Mouse (Mus musculus) T-helper 2 cell (primary cell): Measurements from ENCODE around the gene Tmem125.
"Not testable (repeated sequence)": the region's sequence is repeated elsewhere in the genome, so short reads cannot be mapped to it uniquely, and the experiment has no call there.

Source experiments
- in situ Hi-C: fragments of 300-600 bp; cut with MboI, MseI; formaldehyde crosslinking; loops from one replicate; pipeline ENCODE4 v1.15.1; 2025; ENCODE audit warnings: high pct_unique_total_duplicates

Gene Tmem125

GRCm38 (mm10) chr4:118537801-118538200 lies 6.0 kb downstream of the Tmem125 start:
- in situ Hi-C loops, result no loop called here

GRCm38 (mm10) chr4:118535610-118536009 lies 8.2 kb downstream of the Tmem125 start:
- in situ Hi-C loops, result no loop called here

- in situ Hi-C loops, result no loop called here
Measured at GRCm38 (mm10) chr4:118533605-118534004, 10.2 kb downstream of the Tmem125 start.

GRCm38 (mm10) chr4:118533156-118533555 lies 10.7 kb downstream of the Tmem125 start:
- in situ Hi-C loops, result no loop called here

- in situ Hi-C loops, result no loop called here
Measured at GRCm38 (mm10) chr4:118532663-118533062, 11.2 kb downstream of the Tmem125 start.

- in situ Hi-C loops, result no loop called here
Measured at GRCm38 (mm10) chr4:118527720-118528119, 16.1 kb downstream of the Tmem125 start.

GRCm38 (mm10) chr4:118527335-118527681 lies 16.5 kb downstream of the Tmem125 start:
- in situ Hi-C loops, result no loop called here

GRCm38 (mm10) chr4:118526408-118527334 lies 17.2 kb downstream of the Tmem125 start, which contains the start of gene 2610528J11Rik:
Gene 2610528J11Rik, plus strand, starts transcription at chr4:118526999.
- in situ Hi-C loops, result no loop called here

- in situ Hi-C loops, result no loop called here
Measured at GRCm38 (mm10) chr4:118525779-118526178, 18.1 kb downstream of the Tmem125 start.

GRCm38 (mm10) chr4:118523976-118524375 lies 19.9 kb downstream of the Tmem125 start:
- in situ Hi-C loops, result no loop called here

- in situ Hi-C loops, result no loop called here
Measured at GRCm38 (mm10) chr4:118522248-118522647, 21.6 kb downstream of the Tmem125 start.

GRCm38 (mm10) chr4:118518208-118518607 lies 25.6 kb downstream of the Tmem125 start:
- in situ Hi-C loops, result no loop called here

GRCm38 (mm10) chr4:118517497-118518146 lies 26.2 kb downstream of the Tmem125 start:
- in situ Hi-C loops, result no loop called here

GRCm38 (mm10) chr4:118516699-118517496 lies 26.9 kb downstream of the Tmem125 start:
- in situ Hi-C loops, result no loop called here

GRCm38 (mm10) chr4:118509050-118509449 lies 34.8 kb downstream of the Tmem125 start:
- in situ Hi-C loops, result no loop called here

GRCm38 (mm10) chr4:118507171-118507570 lies 36.7 kb downstream of the Tmem125 start:
- in situ Hi-C loops, result not testable (repeated sequence)

- in situ Hi-C loops, result no loop called here
Measured at GRCm38 (mm10) chr4:118505551-118505950, 38.3 kb downstream of the Tmem125 start.

GRCm38 (mm10) chr4:118500792-118501191 lies 43.1 kb downstream of the Tmem125 start:
- in situ Hi-C loops, result no loop called here

- in situ Hi-C loops, result no loop called here
Measured at GRCm38 (mm10) chr4:118500171-118500724, 43.6 kb downstream of the Tmem125 start.
